Mouse (Mus musculus) heart, adult 10 weeks (tissue): Measurements from ENCODE around the gene Ehf. TPM values are rescaled to one million over a fixed set of nuclear protein-coding genes. Genes with fewer than 3 reads are reported as not detected.

Source experiments
- polyA plus RNA-seq: library from polyadenylated mRNA; stranded (reverse); fragments of 350-450 nt; fragmentation: Illumina TruSeq; extraction: RNeasy Lipid Tissue Mini Kit (QIAGEN cat#74804); gene quantifications from one replicate; pipeline ENCODE4 v1.2.3, GENCODE M21; 2014; ENCODE audit warnings: low read depth, low replicate concordance

The Ehf gene
- polyA plus RNA-seq, result 0.52 TPM

DNA sequence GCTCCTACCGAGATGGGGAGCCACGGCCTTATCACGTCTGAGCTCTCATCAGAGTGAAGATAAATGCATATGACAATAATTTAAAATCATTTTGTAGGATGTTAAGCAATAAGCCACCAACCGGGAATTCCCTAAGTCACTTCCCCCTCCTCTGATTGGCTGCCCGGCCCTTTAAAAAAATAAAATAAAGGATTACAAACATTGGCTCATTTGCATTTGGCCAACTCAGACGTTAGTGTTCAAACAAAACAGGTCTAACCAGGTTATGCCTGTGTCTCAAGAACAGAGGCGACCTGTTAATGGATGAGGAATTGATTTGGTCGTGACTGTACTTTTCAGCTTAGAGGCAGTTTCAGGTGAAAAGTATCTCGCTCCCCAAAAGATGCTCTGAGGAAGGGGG is at the start of gene Ehf:
Ehf (minus strand) TSS at position 147 of the 400 bp plus-strand sequence.

Other genes starting within 250 kb of the Ehf start
- gene Pdhx, start 229.8 kb downstream of the Ehf start, polyA plus RNA-seq, result 108 TPM
- 119 TPM for gene Apip, start 229.6 kb downstream of the Ehf start, polyA plus RNA-seq
- not detected for gene Elf5, start 108.4 kb upstream of the Ehf start, polyA plus RNA-seq
- gene Cat, start 181.9 kb upstream of the Ehf start, polyA plus RNA-seq, result 242 TPM